Mouse (Mus musculus) right cerebral cortex, postnatal 14 days (tissue): ENCODE results near the gene Folr2.
A peak's percentile ranks its signal among the peaks of the same experiment; 100 is the strongest.

ENCODE experiments used
- DNase-seq: peaks from one replicate; pipeline ENCODE4 v3.0.0; 2022

Gene Folr2

DNA sequence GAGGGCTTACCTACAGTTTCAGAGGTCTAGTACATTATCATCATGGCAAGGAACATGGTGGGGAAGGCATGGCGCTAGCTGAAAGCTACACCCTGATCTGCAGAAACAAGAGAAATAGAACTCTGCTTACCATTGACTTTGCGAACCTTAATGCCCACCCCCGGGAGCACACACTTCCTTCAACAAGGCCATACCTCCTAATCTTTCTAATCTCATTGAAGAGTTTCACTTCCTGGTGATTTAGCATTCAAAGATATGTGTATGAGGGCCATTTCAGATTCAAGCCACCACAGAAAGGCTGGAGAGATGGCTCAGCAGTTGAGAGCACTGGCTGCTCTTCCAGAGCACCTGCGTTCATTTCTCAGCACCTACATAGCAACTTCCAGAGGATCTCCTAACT, at the start of gene Folr2:
Folr2 (minus strand) TSS at position 101 of the 400 bp plus-strand sequence.
- no peak for DNase-seq

DNA sequence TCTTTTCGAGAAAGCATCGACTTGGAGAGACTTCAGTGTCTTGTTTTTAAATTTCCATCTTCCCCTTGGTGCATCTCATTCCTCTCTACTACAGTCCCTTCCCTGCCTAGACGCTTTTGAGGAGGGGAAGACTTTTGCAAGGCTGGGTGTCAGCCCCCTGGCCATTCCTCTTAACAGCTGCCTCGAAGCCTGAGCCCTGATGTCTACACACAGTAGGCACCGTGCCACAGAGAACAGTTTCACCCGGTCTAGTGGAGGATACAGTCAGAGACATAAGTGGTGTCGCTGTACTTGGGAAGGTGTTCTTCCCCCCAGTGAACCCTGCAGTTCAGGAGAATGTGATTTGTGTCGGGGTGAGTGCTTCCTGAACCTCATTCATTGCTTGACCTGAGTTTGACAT, 49.7 kb upstream of the Folr2 start:
- no peak for DNase-seq

DNA sequence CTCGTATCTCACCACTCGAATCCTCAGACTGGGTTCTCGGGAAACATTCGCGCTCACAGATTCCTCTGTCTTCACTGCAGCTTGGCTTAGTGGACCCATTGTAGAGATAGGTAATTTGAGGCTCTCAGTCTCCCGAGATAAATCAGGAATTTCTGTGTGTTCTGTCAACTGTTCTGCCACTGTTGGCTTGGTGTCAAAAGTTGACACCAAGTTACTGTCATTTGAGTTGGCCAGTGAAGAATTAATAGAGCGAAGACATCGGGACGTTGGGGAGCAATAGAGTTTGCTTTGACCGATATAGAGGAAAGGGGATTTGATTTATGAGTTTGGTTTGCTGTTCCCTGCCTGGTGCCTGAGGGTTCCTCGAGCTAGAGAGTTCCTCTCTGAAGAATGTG, 49.3 kb upstream of the Folr2 start, which contains the start of gene Tomt:
Tomt (minus strand) TSS at position 73 of the 395 bp plus-strand sequence.
- DNase-seq = no peak

DNA sequence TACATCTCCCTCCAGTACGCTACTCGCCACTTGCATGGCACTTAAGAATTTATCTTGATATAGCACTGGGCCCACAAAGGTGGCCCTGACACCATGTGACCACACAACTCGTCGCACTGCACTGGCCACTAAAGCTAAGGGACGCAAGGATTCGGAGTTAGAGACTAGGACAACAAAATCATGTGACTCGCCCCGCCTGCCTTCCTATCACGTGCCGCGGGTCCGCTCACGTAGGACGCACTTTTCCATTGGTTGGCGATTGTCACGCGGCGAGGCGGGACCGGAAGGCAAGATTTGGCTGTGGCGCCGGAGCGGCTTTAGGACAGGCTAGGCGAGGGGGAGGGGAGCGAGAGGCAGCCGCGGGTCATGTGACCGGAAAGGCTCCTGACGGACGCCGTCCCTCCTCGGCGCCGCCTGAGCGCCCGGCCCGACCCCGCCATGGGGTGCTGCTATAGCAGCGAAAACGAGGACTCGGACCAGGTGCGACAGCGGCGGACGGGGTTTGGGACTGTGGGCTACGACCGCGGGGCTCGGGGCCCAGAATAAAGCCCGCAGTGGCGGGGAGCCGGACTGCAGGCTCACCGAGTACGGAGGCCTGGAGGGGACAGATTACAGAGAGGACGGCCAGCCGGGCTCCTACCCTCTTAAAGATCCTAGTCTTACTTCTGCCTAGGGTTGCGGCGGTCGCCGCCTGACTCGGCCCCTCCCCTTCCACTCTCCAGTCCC, 48.7 kb upstream of the Folr2 start, which contains the start of gene Lamtor1:
Lamtor1 (plus strand) TSS at position 344 of the 726 bp plus-strand sequence.
- DNase-seq = peak; percentile 100

DNA sequence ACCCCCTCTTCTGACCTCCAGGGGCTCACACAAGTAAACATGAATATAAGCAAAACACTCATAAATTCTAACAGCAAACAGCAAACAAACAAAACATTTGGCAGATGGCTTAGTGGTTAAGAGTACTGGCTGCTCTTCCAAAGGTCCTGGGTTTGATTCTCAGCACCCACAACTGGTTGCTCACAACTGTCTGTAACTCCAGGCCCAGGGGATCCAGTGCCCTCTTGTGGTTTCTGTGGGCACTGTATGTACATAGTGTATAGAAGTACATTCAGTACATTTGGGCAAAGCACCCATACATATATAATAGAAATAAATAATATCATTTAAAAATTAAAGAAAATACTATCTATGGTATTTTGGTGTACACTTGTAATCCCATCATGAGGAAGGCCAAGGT, 45.9 kb upstream of the Folr2 start:
- DNase-seq = no peak

DNA sequence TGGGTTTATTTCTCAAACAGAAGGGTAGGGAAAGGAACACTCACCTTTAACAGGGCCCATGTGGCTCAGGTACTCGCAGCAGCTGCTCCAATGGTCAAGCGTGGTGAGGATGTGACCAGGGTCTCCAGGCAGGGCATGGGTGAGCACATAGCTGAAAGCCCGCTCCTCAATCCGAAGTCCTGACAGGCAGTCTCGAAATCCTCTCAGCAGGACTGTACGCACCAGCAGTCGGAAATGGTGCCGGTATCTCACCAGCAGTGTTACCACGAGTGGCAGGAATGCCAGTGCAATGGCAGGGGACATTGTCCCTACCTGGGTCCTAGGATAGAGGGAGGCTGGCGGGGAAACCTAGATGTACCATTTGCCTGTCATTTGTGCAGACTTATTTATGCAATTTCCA, 45.0 kb upstream of the Folr2 start:
- no peak for DNase-seq

DNA sequence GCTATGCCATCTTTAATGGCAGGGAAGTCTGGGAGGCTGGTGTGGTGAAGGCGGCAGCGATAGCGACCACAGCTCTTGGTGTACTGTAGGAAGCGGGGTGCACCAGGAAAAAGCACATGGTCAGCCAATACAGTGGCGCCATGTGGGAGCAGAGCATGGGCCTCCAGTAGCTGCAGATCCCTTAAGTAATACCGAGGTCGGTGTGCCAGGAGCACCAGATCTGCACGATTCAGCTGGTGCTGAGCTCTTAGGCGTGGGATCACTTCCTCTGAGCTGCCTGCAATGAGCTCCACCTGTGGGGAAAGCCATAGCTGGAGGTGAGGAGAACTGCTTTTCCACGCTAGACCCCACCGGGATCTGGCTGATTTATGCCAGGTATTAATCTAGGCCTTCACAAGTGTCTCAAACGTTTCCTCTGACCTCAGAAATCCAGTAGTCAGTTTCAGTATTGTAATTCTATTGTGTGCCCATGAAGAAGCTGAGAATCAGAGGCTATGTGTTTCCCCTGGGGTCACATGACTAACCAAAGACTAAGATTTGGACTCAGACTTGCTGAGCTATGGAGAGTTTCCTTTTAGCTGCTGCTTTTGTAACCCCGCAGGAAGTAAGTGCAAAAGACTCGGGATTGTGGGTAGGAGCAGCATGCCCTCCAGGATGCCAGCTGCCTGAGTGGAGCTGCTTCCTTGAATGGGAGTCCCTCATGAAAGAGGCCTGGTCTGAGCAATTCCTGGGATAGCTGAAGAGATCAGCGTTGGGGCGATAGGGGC, 43.5 kb upstream of the Folr2 start:
- DNase-seq = no peak

DNA sequence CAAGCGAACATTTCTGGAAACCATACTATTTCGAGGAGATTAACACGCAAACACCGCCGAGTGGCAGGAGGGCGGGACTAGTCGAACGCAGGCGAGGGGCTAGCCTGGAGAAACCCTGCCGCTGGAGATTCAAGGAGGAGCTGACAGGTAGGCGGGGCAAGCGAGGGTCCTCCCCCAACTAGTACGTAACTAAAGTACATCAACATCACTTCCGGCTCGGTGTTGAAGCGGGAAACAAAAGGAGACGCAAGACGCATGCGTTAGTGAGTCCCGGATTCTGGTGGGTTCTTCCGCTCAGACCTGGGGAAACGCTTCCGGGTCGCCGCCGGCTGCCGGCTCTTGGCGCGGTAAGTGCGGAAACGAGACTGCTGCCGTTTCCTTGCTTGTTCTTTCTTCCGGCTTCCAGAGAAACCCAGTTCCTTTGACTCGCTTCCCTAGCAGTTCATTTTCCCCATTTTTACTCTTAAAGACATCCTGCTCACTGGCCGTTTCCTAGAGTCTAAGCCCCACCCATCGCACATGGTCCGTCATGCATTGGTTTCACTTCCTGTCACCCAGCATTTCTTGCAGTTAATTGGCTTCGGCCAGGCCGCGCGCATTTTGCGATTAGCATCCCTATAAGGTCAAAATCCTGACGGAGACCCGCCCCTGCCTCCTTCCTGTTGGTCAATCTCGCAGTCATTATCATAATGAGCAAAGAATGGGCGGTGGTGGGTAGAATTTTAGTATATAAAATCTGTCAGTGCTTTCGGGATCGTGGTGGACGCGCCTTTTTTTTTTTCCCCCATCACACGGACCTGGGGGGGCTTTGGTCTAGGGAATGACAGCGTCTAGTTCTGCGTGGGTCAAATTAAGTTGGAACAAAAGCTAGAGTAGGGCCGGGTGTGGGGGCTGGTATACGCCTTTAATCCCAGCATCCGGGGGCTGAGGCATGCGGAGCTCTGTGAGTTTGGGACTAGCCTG, 39.4 kb upstream of the Folr2 start:
- DNase-seq = peak; percentile 96

DNA sequence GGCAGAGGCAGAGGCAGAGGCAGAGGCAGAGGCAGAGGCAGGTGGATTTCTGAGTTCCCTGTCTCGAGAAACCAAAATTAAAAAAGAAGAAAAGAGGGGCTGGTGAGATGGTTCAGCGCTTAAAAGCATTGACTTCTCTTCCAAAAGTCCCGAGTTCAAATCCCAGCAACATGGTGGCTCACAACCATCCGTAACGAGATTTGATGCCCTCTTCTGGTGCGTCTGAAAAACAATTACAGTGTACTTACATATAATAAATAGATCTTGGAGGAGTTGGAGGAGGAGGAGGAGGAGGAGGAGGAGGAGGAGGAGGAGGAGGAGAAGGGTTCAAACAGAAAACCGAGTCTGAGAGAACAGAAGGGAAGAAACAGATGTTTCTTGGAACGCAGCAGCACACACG, 38.7 kb upstream of the Folr2 start:
- no peak for DNase-seq

DNA sequence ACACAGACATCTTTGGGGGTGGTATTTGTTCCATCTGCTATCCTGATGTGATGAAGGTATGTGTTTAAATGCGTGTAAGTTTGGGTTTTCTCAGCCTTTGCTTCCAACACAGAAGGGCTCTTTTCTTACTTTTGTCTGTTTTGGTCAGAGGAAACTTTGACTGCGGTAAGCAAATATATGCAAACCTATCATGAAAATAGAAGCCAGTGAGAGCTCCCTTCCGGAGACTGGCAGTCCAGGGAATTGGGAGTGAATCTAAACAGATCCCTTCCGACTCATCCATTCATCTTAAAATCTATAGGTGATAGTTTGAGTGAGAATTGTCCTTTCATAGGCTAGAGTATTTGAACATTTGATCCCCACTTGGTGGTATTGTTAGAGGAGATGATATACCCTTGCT, 31.5 kb upstream of the Folr2 start:
- DNase-seq = no peak

DNA sequence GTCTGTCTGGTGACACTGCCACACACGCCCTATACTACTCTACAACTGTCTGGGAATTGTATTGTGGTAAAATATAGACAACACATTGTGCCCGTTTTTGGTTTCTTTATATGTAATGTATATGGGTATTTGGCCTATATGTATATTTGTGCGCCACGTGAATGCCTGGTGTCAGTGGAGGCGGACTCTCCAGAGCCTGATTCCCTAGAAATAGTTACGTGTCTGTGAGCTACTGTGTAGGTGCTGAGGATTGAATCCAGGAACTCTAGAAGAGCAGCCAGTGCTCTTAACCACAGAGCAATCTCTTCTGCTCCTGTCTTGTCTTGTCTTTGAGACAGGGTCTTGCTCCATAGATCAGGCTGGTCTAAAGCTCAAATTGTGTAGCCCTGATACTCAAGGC, 29.3 kb upstream of the Folr2 start:
- no peak for DNase-seq

DNA sequence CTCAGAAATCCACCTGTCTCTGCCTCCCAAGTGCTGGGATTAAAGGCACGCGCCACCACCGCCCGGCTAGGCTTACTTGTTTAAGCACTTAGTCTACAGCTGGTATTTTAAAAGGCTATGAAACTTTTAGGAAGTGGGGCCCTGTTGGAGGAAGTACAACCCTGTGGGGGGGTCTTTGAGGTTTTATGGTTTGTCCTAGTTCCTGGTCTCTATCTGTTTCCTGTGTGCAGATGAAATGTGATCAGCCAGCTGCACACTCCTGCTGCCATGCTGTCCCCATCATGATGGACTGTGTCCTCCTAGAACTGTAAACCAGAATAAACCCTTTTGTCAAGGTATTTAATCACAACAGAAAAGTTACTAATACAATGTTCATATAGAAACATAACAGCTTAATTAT, 27.2 kb upstream of the Folr2 start:
- no peak for DNase-seq

DNA sequence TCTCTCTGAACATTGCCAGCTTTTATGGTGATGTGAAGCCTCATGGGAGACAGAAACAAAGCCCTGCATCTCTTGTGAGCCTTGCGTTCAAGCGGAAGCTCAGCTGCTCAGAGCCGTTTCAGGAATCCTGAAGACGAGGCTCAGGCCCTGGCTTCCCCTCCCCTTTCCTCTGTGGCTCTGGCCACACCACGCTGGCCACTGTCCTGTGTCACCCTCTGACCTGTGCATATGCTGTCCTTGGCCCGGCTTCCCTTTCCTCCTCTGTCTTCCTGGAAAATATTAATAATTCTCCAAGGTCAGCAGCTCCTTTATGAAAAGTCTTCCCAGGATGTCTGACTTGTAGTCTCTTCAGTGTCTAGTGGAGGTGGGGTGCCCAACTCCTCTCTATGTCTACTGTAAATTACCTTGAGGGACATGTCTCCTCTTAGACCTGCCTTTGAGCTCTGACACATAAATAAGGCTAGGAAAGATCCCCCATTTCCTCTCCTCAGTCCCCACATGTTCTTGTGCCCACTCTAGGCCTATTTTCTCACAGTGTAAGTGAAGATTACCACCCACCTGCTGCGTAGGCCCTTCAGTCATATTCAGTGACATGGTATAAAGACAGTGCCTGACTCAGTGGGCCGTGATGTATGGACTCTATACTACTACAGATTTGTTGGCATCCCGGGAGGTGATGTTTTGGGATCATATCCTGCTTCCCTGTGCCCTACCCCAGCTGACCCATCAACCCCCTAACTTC, 25.6 kb upstream of the Folr2 start:
- no peak for DNase-seq

DNA sequence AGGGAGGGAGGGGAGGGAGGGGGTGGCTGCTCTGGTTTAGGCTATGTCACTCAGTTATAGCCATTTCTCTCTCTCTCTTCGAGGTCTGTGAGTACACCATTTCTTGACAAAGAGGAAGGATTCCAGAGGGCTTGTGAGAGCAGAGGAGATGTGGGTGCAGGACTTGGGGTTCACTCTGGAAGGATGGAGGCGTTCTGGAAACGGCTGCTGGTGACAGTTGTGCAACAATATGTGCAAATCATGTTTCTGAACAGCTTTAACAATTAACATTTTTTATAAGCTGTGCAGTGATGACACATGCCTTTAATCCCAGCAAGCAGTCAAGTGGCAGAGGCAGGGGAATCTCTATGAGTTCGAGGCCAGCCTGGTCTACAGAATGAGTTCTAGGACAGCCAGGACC, 23.9 kb upstream of the Folr2 start:
- DNase-seq = no peak

DNA sequence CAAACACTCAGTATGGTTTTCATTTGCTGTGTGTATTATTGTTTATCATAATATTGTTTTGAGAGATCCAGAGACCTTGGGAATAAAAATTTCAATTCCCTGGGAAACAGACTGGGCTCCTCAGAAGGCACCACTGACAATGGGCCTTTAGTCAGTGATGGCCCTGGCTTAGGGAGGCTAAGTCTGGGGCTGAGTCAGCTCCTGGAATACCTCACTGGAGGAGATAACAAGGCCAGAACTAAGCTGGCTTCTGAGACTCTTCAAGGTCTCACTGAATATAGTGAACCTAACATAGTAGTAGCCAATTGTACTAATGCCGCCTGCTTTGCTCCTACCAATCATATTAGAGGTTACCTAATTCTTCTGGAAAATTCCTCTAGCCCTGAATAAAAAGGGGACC, 19.0 kb upstream of the Folr2 start:
- DNase-seq = no peak

DNA sequence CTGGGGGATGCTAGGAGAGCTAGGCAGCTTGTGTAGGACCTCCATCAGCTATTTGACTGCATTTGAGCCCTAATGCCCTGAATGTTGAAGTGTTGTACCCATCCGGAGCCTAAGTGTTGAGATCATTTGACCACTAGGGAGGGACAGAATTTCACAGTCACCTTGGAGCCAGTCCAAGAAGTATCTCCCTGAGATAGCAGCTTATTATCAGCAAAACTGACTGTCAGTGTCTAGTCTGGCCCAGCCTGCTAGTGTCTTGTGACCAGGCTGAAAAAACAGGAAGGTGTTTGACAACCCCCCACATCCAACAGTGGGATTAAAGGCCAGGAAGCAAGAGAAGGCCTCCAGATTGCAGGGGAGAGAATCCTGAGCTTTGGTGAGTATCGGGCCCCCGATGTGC, 14.3 kb upstream of the Folr2 start:
- no peak for DNase-seq

DNA sequence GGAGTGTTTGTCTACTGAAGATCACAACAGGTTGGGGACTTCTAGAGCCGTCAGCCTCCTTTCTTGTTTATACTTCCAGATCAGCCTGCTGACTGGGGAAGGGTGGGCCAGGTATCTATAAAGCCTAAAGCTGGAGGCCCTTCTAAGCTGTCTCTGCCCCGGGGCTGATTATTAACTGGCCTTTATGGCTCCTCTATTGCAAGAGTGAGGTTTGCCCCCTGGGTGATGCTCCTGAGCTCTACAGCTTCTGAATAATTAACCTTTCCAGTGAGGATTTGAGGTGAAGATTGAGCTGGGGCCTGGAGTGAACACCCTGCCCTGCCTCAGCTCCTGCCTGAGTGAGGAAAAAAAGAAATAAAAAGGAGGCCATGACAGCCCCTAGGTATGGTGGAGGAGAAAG, 13.6 kb upstream of the Folr2 start, which contains the start of gene Folr1:
Folr1 (minus strand) TSS at position 160 of the 400 bp plus-strand sequence.
- DNase-seq = no peak

DNA sequence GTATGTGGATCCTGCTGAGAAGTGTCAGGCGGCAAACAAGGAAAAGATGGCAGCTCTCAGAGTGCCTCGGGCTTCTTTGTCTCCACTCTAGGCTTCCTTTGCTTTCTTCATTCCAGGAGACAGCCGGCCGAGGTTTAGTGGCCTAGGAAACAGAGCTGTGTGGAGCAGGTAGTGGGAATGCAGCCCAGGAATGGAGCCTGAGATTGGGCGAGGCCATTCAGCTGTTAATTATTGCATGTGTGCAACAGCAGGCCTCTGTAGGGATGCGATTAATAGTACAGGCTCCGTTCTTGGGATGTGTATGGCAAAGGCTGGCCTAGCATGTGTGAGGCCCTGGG, 12.1 kb upstream of the Folr2 start:
- no peak for DNase-seq

DNA sequence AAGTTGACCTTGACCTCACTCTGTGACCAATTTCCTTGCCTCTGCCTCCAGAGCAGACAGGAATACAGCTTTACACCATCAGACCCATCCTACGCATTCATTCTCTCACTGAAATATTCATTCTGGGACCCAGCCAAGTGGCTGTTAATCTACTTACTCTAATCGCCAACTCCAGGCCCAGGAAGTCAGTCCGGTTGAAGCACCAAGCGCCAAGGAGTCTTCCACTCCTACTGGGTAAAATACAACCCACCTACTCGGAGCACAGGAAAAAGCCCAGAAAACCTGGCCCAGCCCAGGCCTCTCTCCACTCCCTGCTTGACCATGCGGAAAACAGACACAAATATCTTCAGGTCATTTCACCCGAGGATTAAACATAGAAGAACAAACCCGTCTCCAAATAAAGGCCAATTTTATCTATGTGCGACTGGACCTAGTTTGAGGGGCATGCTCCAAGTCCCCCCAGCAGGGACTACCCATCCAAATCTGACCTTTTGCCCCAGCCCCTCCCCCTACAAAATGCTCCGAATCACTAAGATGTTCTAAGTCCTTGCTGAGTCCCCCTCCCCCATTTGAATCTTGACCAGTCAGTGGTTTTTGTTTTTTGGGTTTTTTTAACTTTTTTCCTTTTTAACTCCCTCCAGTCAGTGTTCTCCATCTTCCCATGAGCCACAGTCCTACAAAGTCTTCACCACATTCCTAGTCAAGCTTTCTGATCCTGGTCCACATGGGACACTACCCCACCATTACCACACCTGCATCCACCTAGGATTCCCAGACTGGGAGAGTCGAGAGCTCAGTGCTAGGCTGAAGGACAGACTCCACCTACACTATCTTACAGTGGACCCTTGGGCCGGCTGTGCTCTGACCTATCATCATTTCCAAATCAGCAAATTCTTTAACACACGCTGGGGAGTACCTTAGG, 11.5 kb upstream of the Folr2 start:
- no peak for DNase-seq

DNA sequence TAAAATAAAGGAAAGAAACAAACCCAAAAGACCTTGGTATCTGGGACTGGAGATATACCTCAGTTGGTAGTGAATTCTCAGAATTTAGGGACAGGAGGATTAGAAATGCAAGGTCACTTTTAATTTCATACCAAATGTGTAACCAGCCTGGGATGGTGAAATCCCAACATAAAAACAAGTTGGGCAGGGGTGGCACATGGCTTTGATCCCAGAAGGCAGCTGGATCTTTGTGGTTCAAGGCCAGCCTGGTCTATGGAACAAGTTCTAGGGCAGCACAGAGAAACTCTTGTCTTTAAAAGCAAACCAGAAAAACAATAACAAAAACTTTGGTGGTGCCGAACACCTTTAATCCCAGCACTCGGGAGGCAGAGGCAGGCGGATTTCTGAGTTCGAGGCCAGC, 10.5 kb upstream of the Folr2 start:
- no peak for DNase-seq

DNA sequence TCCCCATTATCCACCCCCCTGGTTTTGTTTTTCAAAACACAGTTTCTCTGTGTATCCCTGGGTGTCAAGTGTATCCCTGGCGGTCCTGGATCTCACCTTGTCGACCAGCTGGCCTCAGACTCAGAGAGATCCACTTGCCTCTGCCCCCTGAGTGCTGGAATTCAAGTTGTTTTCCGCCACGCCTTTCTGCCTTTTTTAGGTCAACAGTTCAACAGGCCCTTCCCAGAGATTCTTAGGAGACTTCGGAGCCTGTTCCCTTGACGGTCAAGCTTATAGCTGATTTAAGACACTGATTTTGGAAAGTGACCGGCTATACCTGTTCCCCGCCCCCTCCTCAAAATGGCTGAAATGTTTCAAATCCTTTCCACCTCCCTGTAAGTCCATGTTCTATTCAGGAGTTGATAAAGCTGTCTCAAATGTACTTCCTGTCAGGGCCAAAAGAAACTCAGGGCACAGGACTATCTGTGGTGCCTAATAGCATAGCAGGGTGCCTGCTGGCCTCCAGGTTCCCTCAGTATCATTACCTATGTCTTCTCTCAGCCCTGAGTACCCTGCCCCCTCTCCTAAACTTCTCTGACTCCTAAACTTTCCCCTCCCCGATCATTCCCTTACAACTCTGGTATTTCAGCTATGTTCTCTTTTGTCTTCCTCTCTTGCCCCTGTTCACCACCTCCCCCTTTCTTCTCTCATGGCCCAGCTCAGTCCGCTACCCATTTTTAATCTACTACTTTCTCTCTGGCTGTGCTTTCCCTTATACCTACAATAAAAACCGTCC, 9.7 kb upstream of the Folr2 start:
- DNase-seq = no peak
